Mouse (Mus musculus) heart, postnatal 10 days (tissue): ENCODE data around the gene Mphosph9. TPM values are rescaled to one million over a fixed set of nuclear protein-coding genes. Genes with fewer than 3 reads are reported as not detected.

ENCODE experiments used
- DNase-seq, 2 experiments: peaks; one replicate each; pipeline ENCODE4 v3.0.0; 2021
- intact Hi-C: fragments of 180-260 bp; cut with DNase I; formaldehyde crosslinking; loops from one replicate; pipeline ENCODE4 v1.15.1; 2025
- total RNA-seq, 2 experiments: library from RNA; stranded (reverse); gene quantifications; 2 replicates each; pipeline ENCODE4 v1.2.3; 2021

Mphosph9 gene
- total RNA-seq, 2 experiments from 2014 or later = 6.7 to 7.4 TPM

GRCm38 (mm10) chr5:124282854-124283253 is 44.9 kb downstream of the Mphosph9 start:
- DNase-seq = no peak
- intact Hi-C loops = no loop called here

- DNase-seq = no peak
- intact Hi-C loops = no loop called here
Observed at GRCm38 (mm10) chr5:124270226-124270625, 57.5 kb downstream of the Mphosph9 start.

GRCm38 (mm10) chr5:124269661-124270060 is 58.1 kb downstream of the Mphosph9 start:
- no peak for DNase-seq
- intact Hi-C loops = no loop called here

GRCm38 (mm10) chr5:124267652-124268051 is 60.1 kb downstream of the Mphosph9 start:
- intact Hi-C loops = no loop called here
- no peak for DNase-seq

- peak in 1 of 2 experiments; percentile 34 for DNase-seq
- intact Hi-C loops = no loop called here
Observed at GRCm38 (mm10) chr5:124266821-124267220, 61.0 kb downstream of the Mphosph9 start.

- intact Hi-C loops = no loop called here
- no peak for DNase-seq
Observed at GRCm38 (mm10) chr5:124263246-124263645, 64.5 kb downstream of the Mphosph9 start.

- intact Hi-C loops = no loop called here
Observed at GRCm38 (mm10) chr5:124262090-124262489, 65.7 kb downstream of the Mphosph9 start.

GRCm38 (mm10) chr5:124259133-124259532 is 68.6 kb downstream of the Mphosph9 start:
- intact Hi-C loops = loop anchor here (2.0 kb wide), 1 partner anchor 96 kb away; no protein-coding TSS in a partner anchor

More at GRCm38 (mm10) chr5:124262090-124262489, 65.7 kb downstream of the Mphosph9 start:
- no peak for DNase-seq

GRCm38 (mm10) chr5:124258026-124258425 is 69.7 kb downstream of the Mphosph9 start:
- intact Hi-C loops = loop anchor here (2.0 kb wide), 1 partner anchor 95 kb away; no protein-coding TSS in a partner anchor
- no peak for DNase-seq

More at GRCm38 (mm10) chr5:124259133-124259532, 68.6 kb downstream of the Mphosph9 start:
- DNase-seq = no peak

- DNase-seq = no peak
- intact Hi-C loops = no loop called here
Observed at GRCm38 (mm10) chr5:124255141-124255540, 72.6 kb downstream of the Mphosph9 start.

GRCm38 (mm10) chr5:124253555-124253954 is 74.2 kb downstream of the Mphosph9 start:
- DNase-seq = no peak
- intact Hi-C loops = no loop called here

- intact Hi-C loops = no loop called here
- no peak for DNase-seq
Observed at GRCm38 (mm10) chr5:124252580-124253320, 75.0 kb downstream of the Mphosph9 start.

GRCm38 (mm10) chr5:124251070-124251469 is 76.7 kb downstream of the Mphosph9 start:
- no peak for DNase-seq
- intact Hi-C loops = no loop called here

GRCm38 (mm10) chr5:124249614-124250591 is 77.9 kb downstream of the Mphosph9 start, which contains the start of gene Pitpnm2:
Gene Pitpnm2, minus strand, starts transcription at chr5:124249760.
- peak; percentile 62 to 72 for DNase-seq
- intact Hi-C loops = loop anchor here (2.0 kb wide), 2 partner anchors 35 to 87 kb away; no protein-coding TSS in a partner anchor

GRCm38 (mm10) chr5:124248845-124249613 is 78.7 kb downstream of the Mphosph9 start:
- intact Hi-C loops = loop anchor here (2.0 kb wide), 2 partner anchors 34 to 86 kb away; no protein-coding TSS in a partner anchor
- DNase-seq = peak; percentile 69

- DNase-seq = peak; percentile 57 to 62
- intact Hi-C loops = loop anchor here (2.0 kb wide), 2 partner anchors 33 to 85 kb away; no protein-coding TSS in a partner anchor
Observed at GRCm38 (mm10) chr5:124247986-124248626, 79.7 kb downstream of the Mphosph9 start.

- no peak for DNase-seq
- intact Hi-C loops = no loop called here
Observed at GRCm38 (mm10) chr5:124247296-124247695, 80.5 kb downstream of the Mphosph9 start.

GRCm38 (mm10) chr5:124244885-124245284 is 82.9 kb downstream of the Mphosph9 start:
- intact Hi-C loops = no loop called here
- DNase-seq = no peak

- intact Hi-C loops = no loop called here
- DNase-seq = no peak
Observed at GRCm38 (mm10) chr5:124244449-124244848, 83.3 kb downstream of the Mphosph9 start.
